Mouse (Mus musculus) kidney, adult 11 months (tissue): ENCODE results near the gene Cyp2d34.

Experiments used
- DNase-seq: peaks from one replicate; pipeline ENCODE4 v3.0.0; 2022

Gene Cyp2d34

GRCm38 (mm10) chr15:82620531-82621202 is at the start of gene Cyp2d34:
Gene Cyp2d34, minus strand, starts transcription at chr15:82620946.
- DNase-seq, result no peak

- no peak for DNase-seq
Measured at GRCm38 (mm10) chr15:82656346-82656745, 35.6 kb upstream of the Cyp2d34 start.

GRCm38 (mm10) chr15:82644371-82644770 is 23.6 kb upstream of the Cyp2d34 start:
- DNase-seq, result no peak

GRCm38 (mm10) chr15:82643771-82644170 is 23.0 kb upstream of the Cyp2d34 start:
- DNase-seq, result no peak

- DNase-seq, result no peak
Measured at GRCm38 (mm10) chr15:82642771-82643170, 22.0 kb upstream of the Cyp2d34 start.

- DNase-seq, result no peak
Measured at GRCm38 (mm10) chr15:82641921-82642320, 21.2 kb upstream of the Cyp2d34 start.

GRCm38 (mm10) chr15:82641390-82641789 is 20.6 kb upstream of the Cyp2d34 start:
- DNase-seq, result no peak

GRCm38 (mm10) chr15:82640201-82640600 is 19.5 kb upstream of the Cyp2d34 start:
- no peak for DNase-seq

- DNase-seq, result no peak
Measured at GRCm38 (mm10) chr15:82637130-82638075, 16.7 kb upstream of the Cyp2d34 start.

GRCm38 (mm10) chr15:82634976-82635375 is 14.2 kb upstream of the Cyp2d34 start:
- DNase-seq, result no peak

GRCm38 (mm10) chr15:82621993-82622392 is 1.2 kb upstream of the Cyp2d34 start:
- no peak for DNase-seq

- no peak for DNase-seq
Measured at GRCm38 (mm10) chr15:82618362-82619020, 2.3 kb downstream of the Cyp2d34 start.

- DNase-seq, result peak; percentile 90
Measured at GRCm38 (mm10) chr15:82582621-82583020, 38.1 kb downstream of the Cyp2d34 start.

GRCm38 (mm10) chr15:82579071-82579470 is 41.7 kb downstream of the Cyp2d34 start:
- DNase-seq, result no peak

- DNase-seq, result no peak
Measured at GRCm38 (mm10) chr15:82572856-82573255, 47.9 kb downstream of the Cyp2d34 start.
